Mouse (Mus musculus) liver, adult 2 months (tissue): Measurements from ENCODE around the gene Plcb1.

Experiments
- CTCF ChIP-seq: fragments of 200-500 bp; IDR thresholded peaks from 2 replicates; pipeline ENCODE4 v1.5.1; 2011; ENCODE audit warnings: low read depth, low read length, control low read depth
- POLR2A ChIP-seq: fragments of 200-500 bp; IDR thresholded peaks from 2 replicates; pipeline ENCODE4 v1.6.1; 2011; ENCODE audit warnings: low read length, control low read depth; ENCODE audit not compliant: insufficient read depth; ENCODE audit errors: extremely low read depth

GRCm38 (mm10) chr2:134825645-134826044, 39.8 kb downstream of the Plcb1 start:
- TF ChIP-seq CTCF (no peak), POLR2A (no peak)
